Mouse (Mus musculus) embryonic facial prominence, embryonic 14.5 days (tissue): ENCODE measurements around the gene Lrrc4b. TPM values are rescaled to one million over a fixed set of nuclear protein-coding genes. Genes with fewer than 3 reads are reported as not detected.

Source experiments
- ATAC-seq: fragments of 200-750 bp; cut with Nextera tagmentation; 2 replicates; pipeline ENCODE4 v1.8.0; 2017; ENCODE audit warnings: low read depth, moderate number of reproducible peaks, moderate TSS enrichment
- DNase-seq: peaks from one replicate; pipeline ENCODE4 v3.0.0-alpha.2; 2015; ENCODE audit warnings: low spot score
- H3K27ac ChIP-seq: fragments of 300-500 bp; sonication (generic); replicated peaks from 2 replicates; pipeline ENCODE4 v1.5.1; 2014; ENCODE audit warnings: low read depth, mild to moderate bottlenecking, low read length, moderate library complexity
- H3K27me3 ChIP-seq: fragments of 300-500 bp; sonication (generic); replicated peaks from 2 replicates; pipeline ENCODE4 v1.6.1; 2014; ENCODE audit warnings: low read length; ENCODE audit not compliant: control insufficient read depth, insufficient read depth
- H3K36me3 ChIP-seq: fragments of 300-500 bp; sonication (generic); 2 replicates; pipeline ENCODE4 v1.6.1; 2014; ENCODE audit warnings: low read length, mixed read lengths; ENCODE audit not compliant: control insufficient read depth, insufficient read depth
- H3K4me1 ChIP-seq: fragments of 300-500 bp; sonication (generic); 2 replicates; pipeline ENCODE4 v1.6.1; 2014; ENCODE audit warnings: antibody characterized with exemption, low read length; ENCODE audit not compliant: control insufficient read depth, insufficient read depth
- H3K4me2 ChIP-seq: fragments of 300-500 bp; sonication (generic); 2 replicates; pipeline ENCODE4 v1.6.1; 2014; ENCODE audit warnings: low read depth, mild to moderate bottlenecking, low read length, moderate library complexity, mixed read lengths
- H3K4me3 ChIP-seq: fragments of 300-500 bp; sonication (generic); 2 replicates; pipeline ENCODE4 v1.5.1; 2014; ENCODE audit warnings: low read depth, mild to moderate bottlenecking, low read length
- H3K9ac ChIP-seq: fragments of 300-500 bp; sonication (generic); 2 replicates; pipeline ENCODE4 v1.6.1; 2014; ENCODE audit warnings: low read depth, mild to moderate bottlenecking, low read length, moderate library complexity, mixed read lengths
- H3K9me3 ChIP-seq: fragments of 300-500 bp; sonication (generic); 2 replicates; pipeline ENCODE4 v1.6.1; 2016; ENCODE audit warnings: low read length; ENCODE audit not compliant: control insufficient read depth
- WGBS: fragments of 180-500 bp; shearing (Covaris S2); extraction: QIAGEN DNeasy Blood & Tissue Kit; methylation state at CpG from one replicate; pipeline ENCODE4 v1.1.7; 2014; 5-methylcytosine and 5-hydroxymethylcytosine counted together
- polyA plus RNA-seq: library from polyadenylated mRNA; unstranded; fragments of >200 nt; fragmentation: Nextera tagmentation; extraction: Ambion mirVana; gene quantifications from 2 replicates; pipeline ENCODE4 v1.2.1, GENCODE M21; 2014

Gene Lrrc4b
- polyA plus RNA-seq, 1 experiment from 2014 or later = 2.1 TPM

DNA sequence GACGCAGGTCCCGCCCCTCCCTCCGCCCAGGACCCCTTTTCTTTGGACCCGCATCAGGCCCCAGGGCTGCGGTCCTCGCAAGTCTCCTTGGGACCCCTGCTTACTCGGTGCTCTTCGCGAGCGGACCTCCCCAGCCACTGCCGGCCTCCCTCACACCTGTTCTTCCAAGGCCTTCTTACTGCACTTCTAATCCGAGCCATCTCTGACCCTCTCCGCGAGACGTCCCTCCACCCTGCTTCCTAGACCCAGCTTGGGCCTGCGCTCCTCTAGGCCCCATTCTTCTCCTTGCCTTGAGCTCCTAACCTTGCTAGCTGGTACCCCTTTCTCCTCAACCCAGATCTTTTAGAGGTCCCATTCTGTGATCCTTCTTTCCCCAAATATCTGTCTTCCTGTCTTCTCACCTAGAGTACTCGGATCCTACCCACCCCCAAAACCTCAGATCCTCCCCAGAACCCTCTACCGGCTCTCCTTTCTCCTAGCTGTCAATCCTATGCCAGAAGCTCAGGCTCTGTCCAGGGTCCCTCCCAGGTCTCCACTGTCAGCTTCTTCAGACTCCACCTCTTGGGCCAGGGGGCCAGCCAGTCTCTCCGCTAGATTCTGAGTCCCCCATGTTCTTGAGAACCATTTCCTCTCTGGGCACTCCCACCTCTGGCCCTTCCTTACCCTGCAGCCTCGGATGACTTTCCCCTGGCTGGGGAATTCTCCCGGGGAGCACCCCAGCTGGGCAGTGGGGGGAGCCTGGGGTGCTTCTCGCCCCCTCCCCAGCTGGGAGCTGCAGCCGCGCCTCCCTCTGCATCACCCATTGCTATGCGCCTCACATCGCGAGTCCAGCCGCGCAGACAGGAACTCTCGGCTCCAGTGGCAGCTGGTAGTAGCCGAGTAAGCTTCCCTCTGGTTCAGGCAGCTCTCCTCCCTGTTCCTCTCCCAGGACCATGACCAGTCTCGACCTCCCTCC, 993 bp downstream of the Lrrc4b start:
- Histone ChIP-seq H3K9me3 (no peaks in the 10 kb centered on the region), H3K4me1 (peaks cover 5% of the 10 kb centered on the region; the same call in 1 of the 2 replicates), H3K27ac (no peak overlapping the region), H3K4me2 (peak overlapping the region; percentile 76), H3K36me3 (no peaks in the 10 kb centered on the region), H3K9ac (peak overlapping the region; percentile 71), H3K27me3 (peaks cover 32% of the 10 kb centered on the region), H3K4me3 (peak overlapping the region; percentile 61)
- DNase-seq (no peak), ATAC-seq (no peak)
- 6% methylated on average over 26 of the region's 32 CpGs for WGBS

DNA sequence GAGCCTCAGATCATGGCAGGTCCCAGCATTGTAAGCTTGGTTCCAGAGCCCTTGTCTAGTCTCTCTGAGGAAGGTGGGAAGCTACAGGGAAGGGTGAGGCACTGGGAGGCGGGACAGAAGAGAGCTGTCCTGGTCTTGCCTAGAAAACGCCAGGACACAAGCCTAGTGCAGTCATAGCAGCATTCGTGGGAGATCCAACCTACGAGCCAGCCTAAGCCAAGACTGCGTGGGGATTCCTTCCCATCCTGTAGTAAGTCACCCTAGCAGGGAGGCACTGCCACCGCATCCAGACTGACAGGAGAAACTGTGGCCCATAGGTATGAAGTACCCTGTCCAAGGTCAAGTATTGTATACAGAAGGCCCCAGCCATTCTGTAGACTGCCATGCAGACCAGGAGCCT, 3.7 kb downstream of the Lrrc4b start:
- H3K4me2 ChIP-seq = no peak overlapping the region
- peaks cover 31% of the 10 kb centered on the region for H3K27me3 ChIP-seq
- ATAC-seq (no peak), DNase-seq (no peak)
- no peak overlapping the region for H3K9ac ChIP-seq
- H3K4me3 ChIP-seq = no peak overlapping the region
- no peaks in the 10 kb centered on the region for H3K36me3 ChIP-seq
- H3K4me1 ChIP-seq = peaks cover 5% of the 10 kb centered on the region; the same call in 1 of the 2 replicates
- H3K9me3 ChIP-seq = no peaks in the 10 kb centered on the region
- WGBS = 70% methylated on average over 6 of the region's 6 CpGs
- no peak overlapping the region for H3K27ac ChIP-seq

GRCm38 (mm10) chr7:44433371-44433770, 4.6 kb downstream of the Lrrc4b start:
- WGBS = under 1% methylated on average over 7 of the region's 7 CpGs
- peaks cover 27% of the 10 kb centered on the region for H3K27me3 ChIP-seq
- peak; percentile 30; the same call in 1 of the 2 replicates for ATAC-seq

GRCm38 (mm10) chr7:44434089-44434488, 5.3 kb downstream of the Lrrc4b start:
- no peak overlapping the region for H3K27ac ChIP-seq
- no peak overlapping the region for H3K4me3 ChIP-seq
- no peak for DNase-seq
- H3K27me3 ChIP-seq = peaks cover 26% of the 10 kb centered on the region
- H3K9me3 ChIP-seq = no peaks in the 10 kb centered on the region
- no peaks in the 10 kb centered on the region for H3K36me3 ChIP-seq
- no peak overlapping the region for H3K9ac ChIP-seq
- ATAC-seq = no peak
- 68% methylated on average over 9 of the region's 9 CpGs for WGBS
- H3K4me1 ChIP-seq = peaks cover 5% of the 10 kb centered on the region; the same call in 1 of the 2 replicates
- H3K4me2 ChIP-seq = no peak overlapping the region

More at GRCm38 (mm10) chr7:44433371-44433770, 4.6 kb downstream of the Lrrc4b start:
- Histone ChIP-seq H3K4me1 (peaks cover 5% of the 10 kb centered on the region; the same call in 1 of the 2 replicates), H3K9ac (no peak overlapping the region), H3K9me3 (no peaks in the 10 kb centered on the region), H3K4me3 (no peak overlapping the region), H3K27ac (no peak overlapping the region), H3K4me2 (no peak overlapping the region), H3K36me3 (no peaks in the 10 kb centered on the region)
- DNase-seq = peak; percentile 80

DNA sequence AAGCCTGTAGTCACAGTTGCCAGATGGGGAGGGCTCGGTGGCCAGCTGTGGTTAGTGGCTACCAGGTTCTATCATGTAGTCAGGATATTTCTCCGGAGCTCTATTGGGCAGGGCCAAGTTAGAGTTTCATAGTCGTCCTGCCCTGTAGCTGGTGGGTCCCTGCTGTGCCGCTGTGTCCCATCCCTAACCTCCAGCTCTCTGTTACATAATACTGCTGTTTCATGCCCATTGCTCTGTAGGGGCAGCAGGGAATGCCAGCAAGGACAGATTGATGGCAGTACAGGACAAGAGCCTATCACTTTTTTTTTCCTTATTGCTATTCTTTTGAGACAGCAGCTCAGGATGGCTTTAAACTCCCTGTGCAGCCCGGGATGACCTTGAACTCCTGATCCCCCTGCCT, 7.0 kb downstream of the Lrrc4b start:
- no peak overlapping the region for H3K9ac ChIP-seq
- no peak overlapping the region for H3K27ac ChIP-seq
- no peaks in the 10 kb centered on the region for H3K9me3 ChIP-seq
- no peak overlapping the region for H3K4me2 ChIP-seq
- H3K4me3 ChIP-seq = no peak overlapping the region
- H3K4me1 ChIP-seq = no peaks in the 10 kb centered on the region
- no peak for DNase-seq
- 64% methylated on average over 5 of the region's 5 CpGs for WGBS
- peaks cover 24% of the 10 kb centered on the region for H3K27me3 ChIP-seq
- H3K36me3 ChIP-seq = no peaks in the 10 kb centered on the region
- ATAC-seq = no peak

DNA sequence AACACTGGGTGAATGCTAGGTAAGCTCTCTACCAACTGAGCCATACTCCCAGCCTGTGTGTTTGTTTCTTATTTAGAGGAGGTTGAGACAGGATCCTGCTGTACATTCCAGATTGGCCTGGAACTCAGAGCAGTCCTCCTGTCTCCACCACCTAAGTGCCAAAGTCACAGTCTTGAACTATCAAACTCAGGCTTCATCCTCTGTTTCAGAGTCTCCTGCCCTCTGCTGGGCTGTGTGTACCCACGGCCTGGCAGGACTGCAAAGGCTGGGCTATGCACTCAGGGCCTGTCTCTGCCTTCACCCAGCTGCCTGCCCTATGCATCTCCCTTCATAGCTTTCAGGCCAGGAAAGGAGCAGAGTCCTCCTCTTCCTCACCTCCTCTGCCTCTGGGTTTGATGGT, 7.4 kb downstream of the Lrrc4b start:
- Histone ChIP-seq H3K4me2 (no peak overlapping the region), H3K27ac (no peak overlapping the region), H3K4me1 (no peaks in the 10 kb centered on the region), H3K27me3 (peaks cover 24% of the 10 kb centered on the region), H3K4me3 (no peak overlapping the region), H3K36me3 (no peaks in the 10 kb centered on the region), H3K9me3 (no peaks in the 10 kb centered on the region), H3K9ac (no peak overlapping the region)
- no peak for ATAC-seq
- WGBS = 0% methylated on average over 1 of the region's 1 CpGs
- no peak for DNase-seq

DNA sequence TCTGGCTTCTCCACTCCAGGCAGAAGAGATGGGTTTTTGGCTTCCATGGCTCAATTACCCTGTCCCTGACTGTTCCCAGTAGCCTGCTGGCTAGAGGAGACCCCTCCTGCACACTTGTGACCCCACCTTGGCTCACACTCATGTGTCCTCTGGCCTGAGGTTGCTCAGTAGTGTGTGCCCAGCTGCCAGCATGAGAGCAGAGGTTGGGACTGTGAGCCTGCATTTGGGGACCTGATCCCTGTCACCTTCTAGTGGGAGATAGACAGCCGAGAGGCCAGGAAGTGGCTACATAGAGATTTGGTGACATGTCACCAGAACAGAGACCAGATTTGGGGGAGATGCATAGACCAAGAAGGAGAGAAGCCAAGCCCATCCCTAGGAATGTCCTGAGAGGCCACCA, 8.4 kb downstream of the Lrrc4b start:
- Histone ChIP-seq H3K9me3 (no peaks in the 10 kb centered on the region), H3K4me3 (no peak overlapping the region), H3K4me2 (no peak overlapping the region), H3K36me3 (no peaks in the 10 kb centered on the region), H3K9ac (no peak overlapping the region), H3K4me1 (no peaks in the 10 kb centered on the region), H3K27ac (no peak overlapping the region), H3K27me3 (peaks cover 32% of the 10 kb centered on the region)
- no peak for DNase-seq
- no peak for ATAC-seq
- WGBS = 73% methylated on average over 1 of the region's 1 CpGs

DNA sequence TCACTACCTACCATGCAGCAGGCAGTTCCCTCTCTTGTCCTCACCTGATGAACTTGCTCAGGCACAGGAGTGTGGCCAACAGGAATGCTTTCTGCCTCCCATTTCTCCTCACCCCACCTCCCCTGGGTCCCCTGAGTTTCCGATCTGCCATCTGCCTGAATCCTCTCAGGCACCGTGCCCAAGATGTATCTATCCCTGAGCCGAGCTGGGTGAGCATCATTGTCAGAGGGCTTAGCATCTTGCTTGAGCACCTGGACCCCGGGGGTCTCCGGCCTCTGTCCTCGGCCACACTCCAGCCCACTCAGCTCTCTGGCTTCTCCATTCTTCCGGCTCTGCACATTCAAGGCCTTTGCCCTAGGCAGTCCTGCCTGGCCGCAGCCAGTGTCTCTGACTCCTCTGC, 9.1 kb downstream of the Lrrc4b start:
- 61% methylated on average over 8 of the region's 8 CpGs for WGBS
- Histone ChIP-seq H3K4me2 (no peak overlapping the region), H3K9ac (0 out of 2 replicates have a peak overlapping the region, but pooled peaks have one; percentile 8), H3K27ac (no peak overlapping the region), H3K4me3 (no peak overlapping the region), H3K9me3 (no peaks in the 10 kb centered on the region), H3K36me3 (no peaks in the 10 kb centered on the region), H3K27me3 (peaks cover 40% of the 10 kb centered on the region), H3K4me1 (no peaks in the 10 kb centered on the region)
- ATAC-seq (no peak), DNase-seq (no peak)
